Mouse (Mus musculus) limb, embryonic 13.5 days (tissue): Measurements from ENCODE around the gene Primpol. TPM values are rescaled to one million over a fixed set of nuclear protein-coding genes. Genes with fewer than 3 reads are reported as not detected.
A peak's percentile ranks its signal among the peaks of the same experiment; 100 is the strongest.

Experiments used
- ATAC-seq: fragments of 200-750 bp; cut with Nextera tagmentation; 2 replicates; pipeline ENCODE4 v1.8.0; 2017; ENCODE audit warnings: low read depth, moderate number of reproducible peaks, moderate TSS enrichment; ENCODE audit not compliant: low FRiP score
- H3K27ac ChIP-seq: fragments of 300-500 bp; sonication (generic); 2 replicates; pipeline ENCODE4 v1.5.1; 2015; ENCODE audit warnings: inconsistent platforms, mild to moderate bottlenecking, moderate library complexity
- H3K27me3 ChIP-seq: fragments of 300-500 bp; sonication (generic); 2 replicates; pipeline ENCODE4 v1.6.1; 2015; ENCODE audit warnings: mild to moderate bottlenecking, inconsistent platforms
- H3K36me3 ChIP-seq: fragments of 300-500 bp; sonication (generic); 2 replicates; pipeline ENCODE4 v1.6.1; 2015; ENCODE audit warnings: inconsistent platforms, mild to moderate bottlenecking, moderate library complexity
- H3K4me1 ChIP-seq: fragments of 300-500 bp; sonication (generic); 2 replicates; pipeline ENCODE4 v1.6.1; 2015; ENCODE audit warnings: inconsistent platforms
- H3K4me2 ChIP-seq: fragments of 300-500 bp; sonication (generic); replicated peaks from 2 replicates; pipeline ENCODE4 v1.6.1; 2015; ENCODE audit warnings: inconsistent platforms, mild to moderate bottlenecking, moderate library complexity
- H3K4me3 ChIP-seq: fragments of 300-500 bp; sonication (generic); 2 replicates; pipeline ENCODE4 v1.5.1; 2015; ENCODE audit warnings: moderate library complexity, mild to moderate bottlenecking, inconsistent platforms
- H3K9ac ChIP-seq: fragments of 300-500 bp; sonication (generic); 2 replicates; pipeline ENCODE4 v1.6.1; 2015; ENCODE audit warnings: mild to moderate bottlenecking, inconsistent platforms
- H3K9me3 ChIP-seq: fragments of 300-500 bp; sonication (generic); 2 replicates; pipeline ENCODE4 v1.6.1; 2016; ENCODE audit warnings: inconsistent platforms
- WGBS: fragments of 180-500 bp; shearing (Covaris S2); methylation state at CpG from one replicate; pipeline ENCODE4 v1.1.7; 2015; 5-methylcytosine and 5-hydroxymethylcytosine counted together
- polyA plus RNA-seq: library from polyadenylated mRNA; unstranded; fragments of >200 nt; fragmentation: Nextera tagmentation; extraction: Ambion mirVana; gene quantifications from 2 replicates; pipeline ENCODE4 v1.2.1, GENCODE M21; 2015

Gene Primpol
- 14.6 and 16.0 TPM in 2 replicates for polyA plus RNA-seq

GRCm38 (mm10) chr8:46616879-46617689 lies at the start of gene Primpol, which contains the start of gene Casp3:
Gene Primpol, minus strand, starts transcription at chr8:46617212.
Gene Casp3, plus strand, starts transcription at chr8:46617291.
- no peaks in the 10 kb centered on the region for H3K9me3 ChIP-seq
- H3K27me3 ChIP-seq = no peaks in the 10 kb centered on the region
- peak within 1 kb of the TSS; percentile 90 for H3K9ac ChIP-seq
- peaks cover 37% of the 10 kb centered on the region for H3K4me1 ChIP-seq
- peak within 1 kb of the TSS; percentile 94 for H3K27ac ChIP-seq
- peak within 1 kb of the TSS; percentile 94 for H3K4me2 ChIP-seq
- H3K4me3 ChIP-seq = peak within 1 kb of the TSS; percentile 82
- ATAC-seq = peak; percentile 97
- under 1% methylated on average over 51 of the region's 54 CpGs for WGBS
- no peaks in the 10 kb centered on the region for H3K36me3 ChIP-seq

- no peak overlapping the region for H3K9ac ChIP-seq
- no peaks in the 10 kb centered on the region for H3K9me3 ChIP-seq
- no peak overlapping the region for H3K27ac ChIP-seq
- H3K27me3 ChIP-seq = no peaks in the 10 kb centered on the region
- WGBS = 60% methylated on average over 2 of the region's 2 CpGs
- no peak overlapping the region for H3K4me3 ChIP-seq
- no peak for ATAC-seq
- H3K36me3 ChIP-seq = no peaks in the 10 kb centered on the region
- no peak overlapping the region for H3K4me2 ChIP-seq
- H3K4me1 ChIP-seq = no peaks in the 10 kb centered on the region
Observed at GRCm38 (mm10) chr8:46655919-46656318, 38.9 kb upstream of the Primpol start.

GRCm38 (mm10) chr8:46651872-46652271 lies 34.9 kb upstream of the Primpol start:
- Histone ChIP-seq H3K27ac (no peak overlapping the region), H3K4me2 (no peak overlapping the region), H3K36me3 (no peaks in the 10 kb centered on the region), H3K9me3 (no peaks in the 10 kb centered on the region), H3K9ac (no peak overlapping the region), H3K27me3 (no peaks in the 10 kb centered on the region), H3K4me3 (no peak overlapping the region), H3K4me1 (no peaks in the 10 kb centered on the region)
- ATAC-seq = no peak
- WGBS = 73% methylated on average over 9 of the region's 9 CpGs

GRCm38 (mm10) chr8:46648421-46648820 lies 31.4 kb upstream of the Primpol start:
- Histone ChIP-seq H3K36me3 (no peaks in the 10 kb centered on the region), H3K27ac (no peak overlapping the region), H3K9ac (no peak overlapping the region), H3K9me3 (no peaks in the 10 kb centered on the region), H3K4me1 (no peaks in the 10 kb centered on the region), H3K4me2 (no peak overlapping the region), H3K4me3 (no peak overlapping the region), H3K27me3 (no peaks in the 10 kb centered on the region)
- no peak for ATAC-seq
- 87% methylated on average over 4 of the region's 4 CpGs for WGBS

GRCm38 (mm10) chr8:46641272-46641671 lies 24.3 kb upstream of the Primpol start:
- H3K9me3 ChIP-seq = no peaks in the 10 kb centered on the region
- no peak overlapping the region for H3K4me2 ChIP-seq
- H3K9ac ChIP-seq = no peak overlapping the region
- no peaks in the 10 kb centered on the region for H3K27me3 ChIP-seq
- H3K4me3 ChIP-seq = no peak overlapping the region
- WGBS = 86% methylated on average over 5 of the region's 5 CpGs
- H3K4me1 ChIP-seq = no peaks in the 10 kb centered on the region
- ATAC-seq = no peak
- no peak overlapping the region for H3K27ac ChIP-seq
- H3K36me3 ChIP-seq = peaks cover 44% of the 10 kb centered on the region

GRCm38 (mm10) chr8:46639852-46640251 lies 22.8 kb upstream of the Primpol start:
- Histone ChIP-seq H3K27ac (no peak overlapping the region), H3K36me3 (peaks cover 58% of the 10 kb centered on the region), H3K27me3 (no peaks in the 10 kb centered on the region), H3K9me3 (no peaks in the 10 kb centered on the region), H3K4me1 (no peaks in the 10 kb centered on the region), H3K9ac (no peak overlapping the region), H3K4me2 (no peak overlapping the region), H3K4me3 (no peak overlapping the region)
- 90% methylated on average over 5 of the region's 5 CpGs for WGBS
- ATAC-seq = no peak

- H3K4me1 ChIP-seq = no peaks in the 10 kb centered on the region
- no peak for ATAC-seq
- no peaks in the 10 kb centered on the region for H3K9me3 ChIP-seq
- no peaks in the 10 kb centered on the region for H3K27me3 ChIP-seq
- peaks cover 65% of the 10 kb centered on the region for H3K36me3 ChIP-seq
- 65% methylated on average over 6 of the region's 6 CpGs for WGBS
- H3K4me3 ChIP-seq = no peak overlapping the region
- no peak overlapping the region for H3K4me2 ChIP-seq
- H3K27ac ChIP-seq = no peak overlapping the region; the same call in 1 of the 2 replicates
- H3K9ac ChIP-seq = no peak overlapping the region
Observed at GRCm38 (mm10) chr8:46639010-46639571, 22.1 kb upstream of the Primpol start.

GRCm38 (mm10) chr8:46630932-46631331 lies 13.9 kb upstream of the Primpol start:
- Histone ChIP-seq H3K9ac (no peak overlapping the region), H3K9me3 (no peaks in the 10 kb centered on the region), H3K4me3 (no peak overlapping the region), H3K27me3 (no peaks in the 10 kb centered on the region), H3K4me2 (no peak overlapping the region), H3K36me3 (peaks cover 64% of the 10 kb centered on the region), H3K27ac (peak overlapping the region; percentile 6; the same call in 1 of the 2 replicates), H3K4me1 (peaks cover 10% of the 10 kb centered on the region)
- no peak for ATAC-seq
- WGBS = 84% methylated on average over 4 of the region's 4 CpGs

GRCm38 (mm10) chr8:46630422-46630821 lies 13.4 kb upstream of the Primpol start:
- no peak overlapping the region for H3K9ac ChIP-seq
- H3K4me2 ChIP-seq = no peak overlapping the region
- no peak overlapping the region for H3K4me3 ChIP-seq
- 93% methylated on average over 3 of the region's 3 CpGs for WGBS
- H3K27me3 ChIP-seq = no peaks in the 10 kb centered on the region
- ATAC-seq = no peak
- no peaks in the 10 kb centered on the region for H3K9me3 ChIP-seq
- peaks cover 12% of the 10 kb centered on the region for H3K4me1 ChIP-seq
- H3K36me3 ChIP-seq = peaks cover 59% of the 10 kb centered on the region
- no peak overlapping the region for H3K27ac ChIP-seq

- no peak for ATAC-seq
- peaks cover 18% of the 10 kb centered on the region for H3K4me1 ChIP-seq
- no peak overlapping the region for H3K4me2 ChIP-seq
- H3K27ac ChIP-seq = no peak overlapping the region
- peaks cover 46% of the 10 kb centered on the region for H3K36me3 ChIP-seq
- no peaks in the 10 kb centered on the region for H3K27me3 ChIP-seq
- no peaks in the 10 kb centered on the region for H3K9me3 ChIP-seq
- whole genome bisulfite sequencing = 100% methylated on average over 1 of the region's 1 CpGs
- no peak overlapping the region for H3K4me3 ChIP-seq
- H3K9ac ChIP-seq = no peak overlapping the region
Observed at GRCm38 (mm10) chr8:46628645-46629044, 11.6 kb upstream of the Primpol start.

- peaks cover 18% of the 10 kb centered on the region for H3K4me1 ChIP-seq
- H3K4me3 ChIP-seq = no peak overlapping the region
- H3K27ac ChIP-seq = no peak overlapping the region
- no peak overlapping the region for H3K4me2 ChIP-seq
- no peaks in the 10 kb centered on the region for H3K9me3 ChIP-seq
- 58% methylated on average over 7 of the region's 7 CpGs for WGBS
- H3K36me3 ChIP-seq = peaks cover 38% of the 10 kb centered on the region
- no peak for ATAC-seq
- H3K9ac ChIP-seq = no peak overlapping the region
- H3K27me3 ChIP-seq = no peaks in the 10 kb centered on the region
Observed at GRCm38 (mm10) chr8:46627881-46628280, 10.9 kb upstream of the Primpol start.

- WGBS = 100% methylated on average over 5 of the region's 5 CpGs
- Histone ChIP-seq H3K4me1 (peaks cover 21% of the 10 kb centered on the region), H3K27me3 (no peaks in the 10 kb centered on the region), H3K36me3 (peaks cover 28% of the 10 kb centered on the region), H3K9ac (no peak overlapping the region), H3K4me3 (no peak overlapping the region), H3K4me2 (no peak overlapping the region), H3K9me3 (no peaks in the 10 kb centered on the region), H3K27ac (no peak overlapping the region)
- ATAC-seq = no peak
Observed at GRCm38 (mm10) chr8:46626642-46627041, 9.6 kb upstream of the Primpol start.
